Mouse (Mus musculus) layer of hippocampus, adult 9-10 months (tissue): Measurements from ENCODE around the gene Luzp1.

Experiments used
- DNase-seq: peaks from one replicate; pipeline ENCODE4 v3.0.0; 2022; ENCODE audit warnings: low spot score

Gene Luzp1

DNA sequence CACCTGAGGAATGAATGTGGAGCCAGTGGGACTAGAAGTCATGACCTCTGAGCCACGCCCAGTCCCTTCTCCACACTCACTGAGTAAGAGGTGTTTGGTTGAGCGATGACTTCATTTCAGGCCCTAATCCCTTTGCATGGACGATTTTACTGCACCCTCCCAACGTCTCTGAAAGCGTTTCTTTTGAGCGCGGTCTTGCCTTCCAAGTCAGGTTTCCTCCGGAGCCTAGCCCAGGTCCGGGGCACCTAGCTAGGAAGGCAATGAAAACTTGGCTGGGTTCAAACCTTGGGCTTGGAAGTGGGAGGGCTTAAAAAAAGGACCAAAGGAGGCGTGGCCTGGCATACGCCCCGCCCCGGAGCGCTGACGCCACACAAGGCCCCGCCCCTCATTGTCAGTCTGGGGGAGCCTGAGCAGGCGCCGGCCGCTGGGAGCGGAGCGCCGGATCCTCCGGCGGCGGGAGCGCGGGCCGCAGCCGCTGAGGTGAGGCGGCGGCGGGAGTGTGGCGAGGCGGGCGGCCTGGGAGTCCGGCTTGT, at the start of gene Luzp1:
Gene Luzp1, plus strand, starts transcription at position 391 of the 533 bp plus-strand sequence.
- peak; percentile 87 for DNase-seq

DNA sequence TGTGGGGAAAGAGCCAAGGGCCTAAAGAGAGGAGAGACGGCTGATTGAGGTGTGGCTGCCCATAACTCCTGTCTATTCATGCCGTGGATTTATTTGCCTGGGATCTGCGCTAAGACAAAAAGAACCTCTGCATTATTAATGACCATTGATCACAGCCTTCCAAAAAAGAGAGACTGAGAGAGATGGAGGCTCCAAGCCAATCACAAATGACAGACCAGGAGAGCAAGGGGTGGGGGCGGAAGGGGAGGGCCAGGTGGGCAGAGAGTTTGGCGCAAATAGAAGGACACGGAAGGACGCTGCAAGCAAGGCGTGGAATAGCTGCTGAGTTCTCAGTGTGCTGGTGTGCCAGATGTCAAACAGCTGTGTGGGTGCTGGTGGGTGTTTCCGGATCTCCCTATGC, 46.3 kb upstream of the Luzp1 start, which contains the start of gene Htr1d:
Gene Htr1d, plus strand, starts transcription at position 301 of the 400 bp plus-strand sequence.
- no peak for DNase-seq

DNA sequence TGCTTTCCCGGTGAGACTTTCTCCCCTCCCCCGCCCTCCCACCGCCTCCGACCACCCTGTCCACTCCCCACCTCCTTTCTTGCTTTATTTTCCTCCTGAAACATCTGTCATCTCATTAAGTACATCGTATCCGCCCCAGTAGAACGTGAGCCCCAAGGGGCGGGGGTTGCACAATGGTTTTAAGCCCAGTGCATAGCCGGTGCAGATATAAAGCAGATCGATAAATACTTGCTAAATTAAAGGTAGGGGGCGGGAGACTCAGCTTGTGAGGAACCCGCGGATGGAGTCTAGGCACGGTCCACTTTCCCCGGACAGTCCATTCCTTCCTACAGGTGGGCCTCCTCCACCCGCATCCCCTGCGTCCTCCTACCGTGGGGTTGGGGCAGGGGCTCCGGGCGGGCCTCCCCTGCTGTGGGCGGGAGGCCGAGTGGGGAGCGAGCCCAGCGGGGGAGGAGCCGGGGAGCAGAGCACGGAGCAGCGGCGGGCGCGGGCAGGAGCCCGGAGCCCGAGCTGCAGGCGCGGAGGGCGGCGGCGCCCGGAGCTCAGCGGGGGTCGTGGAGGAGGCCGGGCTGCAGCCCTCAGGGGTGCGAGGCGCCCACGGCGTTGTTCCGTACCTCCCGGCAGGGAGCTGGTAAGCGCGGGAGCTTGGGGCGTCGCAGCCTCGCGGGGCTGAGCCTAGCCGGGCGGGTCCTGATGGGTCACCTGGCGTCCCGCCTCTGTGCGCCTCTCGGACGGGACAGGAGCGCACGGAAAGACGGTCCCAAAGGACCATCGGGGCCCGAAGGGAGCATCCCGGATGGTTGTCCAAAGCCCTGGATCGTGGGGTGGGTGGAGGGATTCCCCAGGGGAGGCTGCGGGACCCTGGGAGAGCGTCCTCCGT, 45.2 kb upstream of the Luzp1 start:
- no peak for DNase-seq

DNA sequence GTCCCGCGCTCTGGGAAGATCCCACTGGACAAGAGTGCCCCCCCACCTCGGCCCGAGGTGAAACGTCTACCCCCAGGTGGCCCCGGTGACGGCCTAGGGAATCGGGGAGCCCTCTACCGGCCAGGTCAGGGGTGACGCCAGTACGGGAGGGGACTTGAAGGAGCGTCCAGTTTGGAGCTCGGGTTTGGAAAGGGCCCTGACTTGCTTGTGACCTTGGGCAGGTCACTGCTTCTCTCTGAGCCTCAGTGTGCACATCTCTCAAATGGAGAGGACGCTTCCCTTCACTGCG, 44.6 kb upstream of the Luzp1 start:
- DNase-seq: no peak

DNA sequence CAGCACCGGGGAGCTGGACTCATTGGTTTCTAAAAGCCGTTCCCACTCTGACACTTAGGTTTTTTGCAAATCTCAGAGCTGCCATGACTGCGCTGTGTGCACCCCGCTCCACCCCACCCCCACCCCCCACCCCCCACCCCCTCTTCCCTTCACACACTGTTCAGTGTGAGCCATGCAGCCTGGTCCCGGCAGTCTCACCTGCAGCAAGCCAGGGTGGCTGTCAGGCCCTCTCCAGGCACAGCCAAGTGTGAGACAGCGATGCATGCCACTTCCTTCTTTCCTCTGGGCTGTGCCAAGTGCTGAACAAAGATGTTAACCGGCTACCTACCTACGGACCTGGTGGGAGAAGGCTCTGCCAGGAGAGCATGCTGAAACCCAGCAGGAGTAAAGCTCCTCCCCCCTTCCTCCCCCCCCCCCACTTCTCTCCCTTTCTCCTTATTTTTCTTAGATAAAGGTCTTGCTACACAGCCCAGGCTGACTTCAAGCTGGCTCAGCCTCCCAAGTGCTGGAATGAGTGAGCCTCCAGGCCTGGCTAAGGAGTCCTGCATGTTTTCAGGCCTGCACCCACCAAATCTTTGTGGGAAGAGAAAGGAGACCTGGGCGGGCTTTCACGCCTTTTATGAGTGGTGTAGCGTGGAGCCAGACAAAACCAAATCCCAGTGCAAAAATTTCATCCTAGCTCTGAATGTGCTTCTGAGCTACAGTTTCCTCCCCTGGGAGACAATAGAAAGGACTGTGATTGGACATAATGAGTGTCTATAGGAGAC, 38.8 kb upstream of the Luzp1 start:
- DNase-seq: no peak

DNA sequence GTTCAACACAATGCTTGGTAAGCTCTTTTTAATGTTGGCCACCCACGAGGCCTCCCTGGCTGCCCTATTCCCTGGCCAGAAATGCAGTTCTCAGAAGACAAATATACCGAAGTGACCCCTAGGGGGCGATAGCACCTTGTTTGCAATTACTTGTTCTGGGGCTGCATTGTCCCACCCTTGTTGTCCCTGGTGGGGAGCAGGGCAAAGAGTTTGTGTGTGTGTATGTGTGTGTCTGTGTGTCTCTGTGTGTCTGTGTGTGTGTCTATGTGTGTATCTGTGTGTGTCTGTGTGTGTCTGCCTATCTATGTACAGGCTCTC, 38.2 kb upstream of the Luzp1 start:
- peak; percentile 6 for DNase-seq

DNA sequence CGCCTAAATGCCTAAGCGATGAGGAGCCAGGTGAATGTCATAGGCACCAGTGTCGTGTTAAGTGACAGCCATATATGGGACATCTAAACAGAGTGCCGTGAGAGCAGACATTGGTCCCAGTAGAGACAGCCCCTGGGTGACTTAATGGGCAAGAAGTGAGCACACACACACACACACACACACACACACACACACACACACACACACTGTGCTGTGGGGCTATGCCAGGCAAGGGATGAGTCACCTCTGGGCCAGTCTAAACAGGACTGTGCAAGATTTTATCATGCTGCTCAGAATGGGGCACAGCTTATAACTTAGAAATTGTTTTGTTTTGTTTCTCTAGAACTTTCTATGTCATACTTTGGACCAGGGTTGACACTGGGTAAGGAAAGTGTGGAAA, 35.5 kb upstream of the Luzp1 start:
- DNase-seq: no peak

DNA sequence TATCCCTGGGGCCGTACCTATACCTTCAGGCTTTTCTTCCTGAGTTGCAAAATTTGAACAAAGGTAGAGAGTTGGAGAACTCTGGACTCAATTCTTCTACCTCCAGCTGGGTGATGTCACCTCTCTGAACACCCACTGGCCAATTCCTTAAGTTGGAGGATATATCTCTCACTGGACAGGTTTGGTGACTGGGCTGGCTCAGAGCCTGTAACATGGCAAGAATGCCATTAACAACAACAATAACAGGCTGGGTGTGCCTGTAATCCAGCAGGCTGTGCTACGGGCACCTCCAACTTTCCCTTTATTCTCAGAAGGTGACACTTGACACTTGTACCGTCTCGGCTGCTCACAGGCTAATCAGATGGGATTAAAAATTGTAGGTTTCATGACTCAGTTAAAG, 30.5 kb upstream of the Luzp1 start:
- no peak for DNase-seq

DNA sequence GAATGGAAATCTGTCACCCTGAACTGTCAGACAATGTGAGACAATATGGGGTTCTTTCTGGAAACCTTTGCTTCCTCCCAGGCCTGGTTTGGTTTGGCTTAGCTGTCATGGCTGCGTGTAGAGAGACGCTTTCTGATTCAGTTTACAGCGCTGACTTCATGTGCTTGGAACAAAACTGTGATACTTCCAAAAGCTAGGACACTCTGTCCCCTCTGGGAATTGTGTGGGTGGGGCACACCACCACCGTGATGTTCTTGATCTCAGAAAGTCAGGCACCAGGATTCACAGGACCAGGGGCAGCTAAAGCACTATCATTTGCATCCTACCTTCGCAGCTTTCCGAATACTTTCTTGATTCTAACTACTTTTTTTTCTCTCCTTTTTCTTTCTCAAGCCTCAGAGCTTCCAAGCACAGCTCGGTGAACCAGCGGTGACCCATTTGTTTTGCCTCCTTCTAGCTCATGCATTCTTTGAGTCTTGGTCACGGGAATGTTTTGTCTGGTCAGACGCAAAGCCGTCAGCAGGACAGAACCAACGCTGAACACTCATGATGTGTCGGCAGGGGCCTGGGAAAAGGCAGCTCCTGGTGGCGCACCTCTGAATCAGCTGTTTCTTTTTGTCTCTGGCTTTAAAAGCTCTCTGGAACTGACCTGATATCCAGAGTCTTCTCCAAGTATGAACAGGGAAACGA, 28.1 kb upstream of the Luzp1 start:
- DNase-seq: no peak

DNA sequence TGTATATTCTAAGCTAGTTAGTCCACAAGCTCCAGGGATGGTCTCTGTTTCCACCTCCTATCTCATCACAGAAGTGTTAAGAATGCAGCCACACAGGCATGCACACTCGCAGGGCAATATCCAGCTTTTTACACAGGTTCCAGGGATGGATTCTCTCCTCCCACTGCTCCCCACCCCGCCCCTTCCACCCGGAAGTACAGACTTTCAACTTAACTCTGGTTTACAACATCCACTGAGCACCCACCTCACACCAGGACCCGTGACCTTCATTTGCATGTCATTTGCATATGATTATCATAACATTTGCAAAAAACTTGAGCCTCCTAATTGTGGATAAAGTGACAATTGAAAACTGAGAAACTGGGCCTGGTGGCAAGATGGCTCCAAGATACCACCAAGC, 25.0 kb upstream of the Luzp1 start:
- DNase-seq: no peak

DNA sequence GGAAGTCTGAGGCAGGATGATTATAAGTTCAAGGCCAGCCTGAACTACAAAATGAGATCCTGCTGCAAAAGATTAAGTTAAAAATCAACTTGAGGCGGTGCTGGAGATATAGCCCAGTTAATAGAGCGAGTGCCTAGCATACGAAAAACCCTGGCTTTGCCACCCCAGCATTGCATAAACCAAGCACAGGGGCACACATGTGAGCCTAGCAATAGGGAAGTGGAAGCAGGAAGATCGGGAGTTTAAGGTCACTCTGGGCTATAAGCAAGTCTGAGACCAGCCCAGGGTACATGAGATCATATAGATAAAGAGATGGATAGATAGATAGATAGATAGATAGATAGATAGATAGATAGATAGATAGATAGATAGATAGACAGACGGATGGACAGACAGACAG, 19.8 kb upstream of the Luzp1 start:
- DNase-seq: no peak

DNA sequence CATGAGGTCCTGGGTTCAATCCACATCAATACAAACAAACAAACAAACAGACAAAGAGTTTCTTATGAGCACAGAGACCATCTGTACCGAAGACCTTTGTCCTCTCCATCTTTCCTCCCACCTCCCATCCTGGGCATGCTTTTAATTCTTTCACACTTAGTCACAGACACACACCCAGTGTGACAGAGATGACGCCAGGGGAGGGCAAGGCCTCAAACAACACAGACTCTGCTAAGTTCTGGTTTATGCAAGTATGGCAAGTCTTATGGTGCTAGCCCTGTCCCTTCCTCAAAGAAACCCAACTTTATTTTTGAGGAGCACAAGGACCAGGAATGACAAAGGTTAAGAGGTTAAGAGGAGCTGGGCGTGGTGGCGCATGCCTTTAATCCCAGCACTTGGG, 19.3 kb upstream of the Luzp1 start:
- no peak for DNase-seq

DNA sequence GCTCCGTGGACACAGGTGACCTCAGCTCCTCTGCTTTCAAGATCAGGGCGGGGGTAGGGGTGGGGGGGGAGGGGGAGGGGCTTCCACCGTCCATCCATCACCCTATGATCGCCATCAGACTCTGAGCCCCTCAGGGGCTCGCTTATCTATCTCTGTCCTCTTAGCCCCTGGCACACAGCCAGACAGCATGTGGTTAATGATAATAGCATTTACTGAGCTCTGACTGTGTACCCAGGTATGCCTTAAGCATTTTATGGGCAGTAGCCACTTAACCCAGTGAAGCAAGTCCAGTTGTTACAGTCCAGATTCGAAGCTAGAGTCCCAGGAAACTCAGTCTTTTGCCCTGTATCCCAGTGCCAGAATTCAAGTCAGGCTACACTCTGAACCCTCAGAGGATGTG, 18.0 kb upstream of the Luzp1 start:
- DNase-seq: no peak

DNA sequence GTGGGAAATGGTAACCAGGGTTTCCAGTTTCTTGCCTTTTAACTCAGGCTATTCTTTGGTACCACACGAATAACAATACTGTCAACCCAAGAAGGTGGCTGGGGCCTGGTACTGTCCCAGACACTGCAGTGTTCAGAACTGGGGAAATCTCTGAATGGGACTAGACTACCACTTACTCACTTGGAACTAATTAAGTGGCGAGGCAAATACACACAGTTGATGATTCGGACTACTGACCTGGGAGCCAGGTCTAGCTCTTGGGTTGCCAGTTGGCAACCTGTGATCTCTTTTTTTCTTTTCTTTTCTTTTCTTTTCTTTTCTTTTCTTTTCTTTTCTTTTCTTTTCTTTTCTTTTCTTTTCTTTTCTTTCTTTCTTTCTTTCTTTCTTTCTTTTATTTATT, 17.3 kb upstream of the Luzp1 start:
- no peak for DNase-seq

DNA sequence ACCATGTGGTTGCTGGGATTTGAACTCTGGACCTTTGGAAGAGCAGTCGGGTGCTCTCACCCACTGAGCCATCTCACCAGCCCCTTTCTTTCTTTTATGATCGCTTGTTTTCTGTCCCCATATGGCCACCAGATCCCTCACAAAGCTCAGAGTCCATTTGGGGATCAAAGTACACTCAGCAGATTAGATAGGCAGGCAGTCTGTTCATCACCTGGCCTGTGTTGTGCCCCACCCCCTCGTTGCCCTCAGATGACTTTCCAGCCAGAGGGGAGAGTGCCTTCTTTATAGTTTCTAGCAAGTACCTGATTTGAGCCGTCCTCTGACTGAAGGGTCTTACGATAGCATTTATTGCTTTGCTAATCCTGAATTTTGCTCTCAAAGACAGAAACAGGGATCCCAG, 16.8 kb upstream of the Luzp1 start:
- no peak for DNase-seq

DNA sequence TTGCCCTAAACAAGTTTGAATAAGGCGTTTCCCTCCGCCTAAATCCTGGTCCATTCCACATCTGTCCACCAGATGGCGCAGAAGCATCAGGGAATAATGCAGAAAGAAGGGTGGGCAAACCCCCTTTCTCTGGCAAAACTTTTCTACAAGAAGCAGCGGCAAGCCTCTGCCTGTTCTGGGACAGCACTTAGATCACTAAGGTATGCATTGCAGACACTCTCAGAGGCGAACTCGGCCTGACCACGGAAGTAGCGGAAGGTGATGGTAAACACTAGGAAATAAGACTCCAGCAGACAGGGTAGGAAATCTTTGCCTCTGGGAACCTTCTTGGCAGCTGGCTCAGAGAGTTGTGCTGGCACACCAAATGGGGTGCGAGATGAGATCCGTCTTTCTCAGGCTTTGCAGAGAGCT, 14.7 kb upstream of the Luzp1 start:
- DNase-seq: peak; percentile 69

DNA sequence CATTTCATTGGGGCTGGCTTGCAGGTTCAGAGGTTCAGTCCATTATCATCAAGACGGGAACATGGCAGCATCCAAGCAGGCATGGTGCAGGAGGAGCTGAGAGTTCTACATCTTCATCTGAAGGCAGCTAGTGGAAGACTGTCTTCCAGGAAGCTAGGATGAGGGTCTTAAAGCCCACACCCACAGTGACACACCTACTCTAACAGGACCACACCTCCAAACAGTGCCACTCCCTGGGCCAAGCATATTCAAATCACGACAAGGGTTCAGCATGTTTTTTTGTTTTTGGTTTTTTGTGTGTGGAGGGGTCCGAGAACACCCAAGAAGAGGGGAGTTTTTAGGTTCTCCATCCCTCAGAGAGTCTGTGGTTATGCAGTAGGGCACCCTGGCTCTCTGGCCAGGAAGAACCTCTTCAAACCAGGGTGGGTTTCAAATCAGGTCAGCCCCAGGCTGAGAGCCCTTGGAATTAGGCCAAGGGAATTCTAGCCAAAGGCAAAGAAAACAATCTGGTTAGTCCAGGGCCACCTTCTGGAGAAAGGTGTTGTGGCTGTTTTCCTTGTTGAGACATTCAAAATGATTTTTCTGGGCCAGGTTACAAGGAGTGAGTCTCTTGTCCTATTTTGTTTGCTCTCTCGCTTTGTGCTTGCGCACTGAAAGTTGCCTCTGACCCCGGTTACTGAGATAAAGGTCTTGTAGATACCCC, 12.9 kb upstream of the Luzp1 start:
- no peak for DNase-seq

DNA sequence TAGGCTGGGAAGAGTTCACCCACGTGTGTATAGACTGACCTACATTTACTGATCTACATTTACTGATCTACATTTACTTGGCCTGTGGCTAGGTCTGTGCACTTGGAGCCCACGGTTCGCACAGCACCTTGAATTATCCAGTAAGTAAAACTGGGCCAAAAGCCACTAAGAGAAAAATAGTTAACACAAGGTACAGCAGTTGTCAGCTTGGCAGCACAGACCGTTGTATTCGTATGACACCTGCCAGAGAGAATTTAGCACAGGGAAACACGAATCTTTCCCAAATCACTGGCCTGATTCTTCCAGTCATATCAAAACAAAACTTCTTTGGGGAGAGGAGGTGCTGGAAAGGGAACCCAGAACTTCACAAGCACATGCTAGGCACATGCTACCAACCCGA, 11.3 kb upstream of the Luzp1 start:
- no peak for DNase-seq

DNA sequence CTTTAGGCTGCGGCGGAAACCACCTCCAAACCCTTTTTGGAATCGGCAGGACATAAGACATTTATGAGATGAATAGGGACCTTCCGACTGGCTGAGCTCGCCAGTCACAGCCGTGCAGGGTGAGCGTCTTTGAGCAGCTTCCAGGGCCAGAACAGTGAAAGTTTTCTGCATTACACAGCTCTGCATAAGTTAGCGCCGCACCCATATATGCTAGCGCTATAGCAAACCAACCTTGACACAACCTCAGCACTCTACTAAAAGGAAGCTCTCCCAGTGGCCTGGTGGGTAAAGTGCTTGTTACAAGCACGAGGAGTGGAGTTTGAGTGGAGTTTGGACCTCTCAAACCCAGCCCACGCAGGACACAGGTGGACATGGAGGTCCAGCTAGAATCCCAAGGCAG, 10.4 kb upstream of the Luzp1 start:
- DNase-seq: no peak

DNA sequence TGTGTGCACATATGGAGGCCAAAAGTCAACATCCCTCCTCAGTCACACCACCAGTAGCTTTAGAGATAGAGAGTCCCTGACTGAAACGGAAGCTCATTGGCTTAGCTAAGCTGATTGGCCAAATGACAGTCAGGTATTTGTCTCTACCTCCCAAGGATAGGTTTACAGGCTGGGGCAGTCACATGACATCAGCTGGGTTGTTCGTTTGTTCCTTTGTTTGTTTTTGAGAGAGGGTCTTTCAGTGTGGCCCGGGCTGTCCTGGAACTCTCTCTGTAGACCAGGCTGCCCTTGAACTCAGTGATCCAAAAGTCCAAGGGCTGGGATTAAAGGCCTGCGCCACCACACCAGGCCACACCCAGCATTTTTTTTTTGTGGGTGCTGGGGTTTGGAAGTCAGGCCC, 8.4 kb upstream of the Luzp1 start:
- DNase-seq: no peak

DNA sequence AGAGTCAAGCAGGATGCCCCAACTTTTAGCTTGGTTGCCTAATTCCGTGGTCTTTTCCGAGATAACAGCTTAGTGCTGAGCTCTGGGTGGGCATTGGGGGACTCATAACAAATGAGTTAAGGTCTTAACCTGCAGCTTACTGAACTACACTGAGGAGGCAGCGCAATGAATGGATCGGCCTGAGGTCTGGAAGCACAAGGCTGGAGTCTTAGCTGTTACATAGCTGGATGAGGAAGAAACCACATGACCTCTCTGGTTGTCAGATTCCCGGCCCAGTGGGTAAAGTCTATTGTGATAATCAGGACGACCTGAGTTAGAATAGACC, 7.8 kb upstream of the Luzp1 start:
- no peak for DNase-seq

DNA sequence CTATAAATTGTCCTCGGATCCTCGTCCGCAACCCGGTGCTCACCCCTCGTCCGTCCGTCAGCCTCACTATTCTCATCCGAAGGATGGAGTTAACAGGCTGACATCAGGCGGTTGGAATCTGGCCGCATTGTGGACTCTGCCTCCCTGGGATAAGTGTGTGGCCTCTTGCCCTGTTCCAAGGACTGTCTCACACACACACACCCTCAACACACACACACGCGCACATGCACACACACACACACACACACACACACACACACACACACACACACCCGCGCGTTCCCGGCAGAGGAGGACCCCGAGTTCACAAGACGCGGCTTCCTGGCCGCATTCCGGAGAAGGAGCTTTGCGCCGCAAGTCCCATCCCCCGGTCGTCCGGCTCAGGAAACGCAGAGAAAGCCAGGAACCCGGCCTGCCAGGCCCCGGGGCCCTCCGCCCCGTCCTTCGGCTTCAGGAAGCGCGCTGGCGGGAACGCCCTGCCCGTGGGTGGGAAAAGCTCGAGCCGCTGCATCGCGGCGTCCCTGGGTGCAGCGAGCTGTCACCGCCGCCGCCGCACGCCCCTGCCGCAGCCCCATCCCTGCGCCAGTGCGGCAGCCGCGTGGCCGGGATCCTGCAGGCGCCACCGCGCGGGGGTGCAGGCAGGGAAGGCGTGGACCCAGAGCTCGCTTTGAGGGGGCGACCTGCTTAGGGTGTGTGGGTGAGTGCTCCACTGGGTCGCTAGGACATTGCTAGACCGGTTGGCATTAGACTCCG, 7.3 kb upstream of the Luzp1 start, which contains the start of gene 6030445D17Rik:
Gene 6030445D17Rik, plus strand, starts transcription at position 165 of the 753 bp plus-strand sequence.
- no peak for DNase-seq
